Mouse (Mus musculus) heart, embryonic 14.5 days (tissue): ENCODE results near the gene Enoph1. TPM values are rescaled to one million over a fixed set of nuclear protein-coding genes. Genes with fewer than 3 reads are reported as not detected.

Source experiments
- ATAC-seq: fragments of 200-750 bp; cut with Nextera tagmentation; 2 replicates; pipeline ENCODE4 v1.8.0; 2017; ENCODE audit warnings: low read depth, moderate TSS enrichment; ENCODE audit not compliant: insufficient number of reproducible peaks, insufficient read depth, low FRiP score
- H3K27ac ChIP-seq, 2 experiments: fragments of 200-500 bp in 1 of 2; fragments of 300-500 bp in 1 of 2; sonication (generic) in 1 of 2; replicated peaks in 1 of 2; 2 replicates each; pipeline ENCODE4 v1.5.1; 2012 to 2014; ENCODE audit warnings: low read depth in 2 of 2, low read length in 2 of 2, control low read depth in 1 of 2, mild to moderate bottlenecking in 1 of 2, mixed read lengths in 1 of 2; ENCODE audit not compliant: control insufficient read depth in 1 of 2, insufficient read depth in 1 of 2
- H3K27me3 ChIP-seq: fragments of 300-500 bp; sonication (generic); 2 replicates; pipeline ENCODE4 v1.6.1; 2014; ENCODE audit warnings: mild to moderate bottlenecking, low read length, control low read depth; ENCODE audit not compliant: control insufficient read depth, insufficient read depth
- H3K36me3 ChIP-seq: fragments of 300-500 bp; sonication (generic); 2 replicates; pipeline ENCODE4 v1.6.1; 2014; ENCODE audit warnings: mild to moderate bottlenecking, control low read depth, low read length, mixed read lengths; ENCODE audit not compliant: control insufficient read depth, insufficient read depth
- H3K4me1 ChIP-seq, 2 experiments: fragments of 200-500 bp in 1 of 2; fragments of 300-500 bp in 1 of 2; sonication (generic) in 1 of 2; 2 replicates each; pipeline ENCODE4 v1.6.1; 2012 to 2014; ENCODE audit warnings: low read length in 2 of 2, control low read depth in 1 of 2, mixed read lengths in 1 of 2; ENCODE audit not compliant: control insufficient read depth in 2 of 2, insufficient read depth in 2 of 2
- H3K4me2 ChIP-seq: fragments of 300-500 bp; sonication (generic); 2 replicates; pipeline ENCODE4 v1.6.1; 2014; ENCODE audit warnings: mild to moderate bottlenecking, low read length
- H3K4me3 ChIP-seq, 2 experiments: fragments of 200-500 bp in 1 of 2; fragments of 300-500 bp in 1 of 2; sonication (generic) in 1 of 2; 2 replicates each; pipeline ENCODE4 v1.5.1; 2012 to 2014; ENCODE audit warnings: low read length in 2 of 2, mild to moderate bottlenecking in 2 of 2, control low read depth in 1 of 2, low read depth in 1 of 2, moderate library complexity in 1 of 2; ENCODE audit not compliant: control insufficient read depth in 1 of 2, insufficient read depth in 1 of 2
- H3K9ac ChIP-seq: fragments of 300-500 bp; sonication (generic); 2 replicates; pipeline ENCODE4 v1.6.1; 2014; ENCODE audit warnings: mild to moderate bottlenecking, low read length
- H3K9me3 ChIP-seq: fragments of 300-500 bp; sonication (generic); 2 replicates; pipeline ENCODE4 v1.6.1; 2016; ENCODE audit warnings: low read length, control low read depth; ENCODE audit not compliant: control insufficient read depth
- WGBS: fragments of 180-500 bp; shearing (Covaris S2); extraction: QIAGEN DNeasy Blood & Tissue Kit; methylation state at CpG from one replicate; pipeline ENCODE4 v1.1.7; 2014; 5-methylcytosine and 5-hydroxymethylcytosine counted together
- polyA plus RNA-seq: library from polyadenylated mRNA; unstranded; fragments of >200 nt; fragmentation: Nextera tagmentation; extraction: Ambion mirVana; gene quantifications from 2 replicates; pipeline ENCODE4 v1.2.1, GENCODE M21; 2014

The Enoph1 gene
- polyA plus RNA-seq, 1 experiment from 2014 or later: 24.3 TPM

GRCm38 (mm10) chr5:100047871-100048270 lies 8.1 kb downstream of the Enoph1 start:
- Histone ChIP-seq H3K4me3 (no peak overlapping the region), H3K9ac (no peak overlapping the region), H3K27ac (no peak overlapping the region; a peak in 1 of 4 replicates), H3K4me1 (peaks cover 13 to 25% of the 10 kb centered on the region in 2 experiments), H3K27me3 (no peaks in the 10 kb centered on the region), H3K4me2 (no peak overlapping the region), H3K36me3 (no peaks in the 10 kb centered on the region), H3K9me3 (no peaks in the 10 kb centered on the region)
- WGBS: 44% methylated on average over 7 of the region's 7 CpGs
- ATAC-seq: no peak; the same call in 1 of the 2 replicates

- WGBS: 88% methylated on average over 3 of the region's 3 CpGs
- no peak for ATAC-seq
These were observed 10.1 kb downstream of the Enoph1 start for GRCm38 (mm10) chr5:100049904-100050303.

DNA sequence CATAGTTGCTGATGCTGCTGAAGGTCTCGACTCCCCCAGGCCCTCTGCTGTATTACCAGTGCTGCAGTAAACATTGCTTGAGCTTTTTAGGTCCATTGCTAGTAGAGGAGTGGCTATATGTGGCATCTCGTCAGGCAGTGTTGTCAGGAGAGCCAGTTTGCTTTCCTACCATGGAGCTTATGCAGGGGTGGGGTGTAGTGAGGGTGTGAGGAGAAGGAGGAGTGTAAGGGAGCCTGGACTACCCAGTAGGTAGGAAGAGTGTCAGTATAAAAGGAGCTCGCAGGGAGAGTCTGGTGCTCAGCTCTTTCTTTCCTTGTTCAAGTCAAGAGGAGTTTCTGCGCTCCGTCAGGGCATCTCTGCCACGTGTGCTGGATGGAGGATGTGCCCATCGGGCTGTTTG lies 12.9 kb downstream of the Enoph1 start:
- Histone ChIP-seq H3K9me3 (no peaks in the 10 kb centered on the region), H3K36me3 (no peaks in the 10 kb centered on the region), H3K4me3 (no peak overlapping the region), H3K27me3 (no peaks in the 10 kb centered on the region), H3K4me1 (peaks cover 22 to 30% of the 10 kb centered on the region in 2 experiments), H3K4me2 (no peak overlapping the region), H3K9ac (no peak overlapping the region), H3K27ac (no peak overlapping the region)
- 86% methylated on average over 7 of the region's 7 CpGs for WGBS
- ATAC-seq: no peak

More at GRCm38 (mm10) chr5:100049904-100050303, 10.1 kb downstream of the Enoph1 start:
- Histone ChIP-seq H3K27me3 (no peaks in the 10 kb centered on the region), H3K4me2 (no peak overlapping the region), H3K27ac (no peak overlapping the region), H3K9me3 (no peaks in the 10 kb centered on the region), H3K4me1 (peaks cover 20 to 26% of the 10 kb centered on the region in 2 experiments), H3K36me3 (no peaks in the 10 kb centered on the region), H3K4me3 (no peak overlapping the region), H3K9ac (no peak overlapping the region)

GRCm38 (mm10) chr5:100054807-100055547 lies 15.2 kb downstream of the Enoph1 start:
- 48% methylated on average over 11 of the region's 11 CpGs for WGBS
- no peaks in the 10 kb centered on the region for H3K27me3 ChIP-seq
- peak overlapping the region; percentile 35 to 39; a peak in 3 of 4 replicates for H3K27ac ChIP-seq
- peaks cover 19 to 26% of the 10 kb centered on the region in 2 experiments for H3K4me1 ChIP-seq
- no peak overlapping the region for H3K9ac ChIP-seq
- no peak overlapping the region for H3K4me3 ChIP-seq
- no peak for ATAC-seq
- no peaks in the 10 kb centered on the region for H3K9me3 ChIP-seq
- no peak overlapping the region for H3K4me2 ChIP-seq
- peaks cover 11% of the 10 kb centered on the region for H3K36me3 ChIP-seq

- Histone ChIP-seq H3K4me3 (no peak overlapping the region), H3K27ac (no peak overlapping the region), H3K9ac (no peak overlapping the region), H3K36me3 (peaks cover 20% of the 10 kb centered on the region), H3K9me3 (no peaks in the 10 kb centered on the region), H3K27me3 (no peaks in the 10 kb centered on the region), H3K4me2 (no peak overlapping the region), H3K4me1 (peaks cover 19 to 26% of the 10 kb centered on the region in 2 experiments)
- no peak for ATAC-seq
- WGBS: 43% methylated on average over 5 of the region's 5 CpGs
These were observed 16.1 kb downstream of the Enoph1 start for GRCm38 (mm10) chr5:100055866-100056369.

DNA sequence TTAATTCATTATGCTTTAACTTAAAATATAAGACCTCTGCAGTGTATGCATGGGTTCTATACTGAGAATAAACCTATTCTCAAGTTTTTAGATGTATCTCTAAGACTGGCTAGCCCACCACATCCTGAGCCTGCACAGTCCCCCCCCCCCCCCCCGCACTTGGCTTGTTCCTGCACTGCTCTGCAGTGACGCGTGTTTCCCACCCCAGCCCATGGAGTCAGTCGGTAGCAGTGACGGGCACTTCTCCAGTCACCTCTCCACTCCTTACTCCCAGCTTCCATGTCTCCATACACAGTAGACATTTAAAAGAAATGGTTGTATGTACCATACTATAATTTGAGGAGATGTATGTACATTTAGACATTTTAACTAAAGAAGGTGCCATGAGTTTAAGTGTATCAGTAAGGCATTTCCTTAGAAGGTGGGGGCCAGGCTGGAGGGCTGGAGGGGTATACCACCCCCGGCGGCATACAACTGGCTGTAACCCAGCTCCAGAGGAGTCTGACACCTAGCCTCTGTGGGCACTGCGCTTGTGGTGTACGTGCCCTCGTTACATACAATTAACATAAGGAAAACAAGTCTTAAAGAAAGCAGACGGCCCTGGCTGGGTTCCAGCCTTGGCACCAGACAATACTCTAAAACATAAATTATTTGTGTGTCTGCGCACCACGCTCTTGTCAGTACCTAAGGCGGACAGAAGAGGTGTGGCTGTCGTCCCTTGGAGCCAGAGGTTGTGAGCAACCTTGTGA lies 17.9 kb downstream of the Enoph1 start:
- Histone ChIP-seq H3K4me3 (no peak overlapping the region), H3K27ac (no peak overlapping the region), H3K9me3 (no peaks in the 10 kb centered on the region), H3K36me3 (peaks cover 37% of the 10 kb centered on the region), H3K9ac (no peak overlapping the region), H3K4me1 (peaks cover 19 to 26% of the 10 kb centered on the region in 2 experiments), H3K27me3 (no peaks in the 10 kb centered on the region), H3K4me2 (no peak overlapping the region)
- ATAC-seq: no peak
- WGBS: 86% methylated on average over 14 of the region's 15 CpGs

- H3K4me2 ChIP-seq: no peak overlapping the region
- H3K9me3 ChIP-seq: no peaks in the 10 kb centered on the region
- H3K27me3 ChIP-seq: no peaks in the 10 kb centered on the region
- H3K4me1 ChIP-seq: peaks cover 17 to 26% of the 10 kb centered on the region in 2 experiments
- ATAC-seq: no peak
- peaks cover 46% of the 10 kb centered on the region for H3K36me3 ChIP-seq
- 84% methylated on average over 6 of the region's 6 CpGs for WGBS
- no peak overlapping the region for H3K9ac ChIP-seq
- no peak overlapping the region for H3K27ac ChIP-seq
- no peak overlapping the region for H3K4me3 ChIP-seq
These were observed 18.9 kb downstream of the Enoph1 start for GRCm38 (mm10) chr5:100058729-100059128.
